ENCODE assay signal across 17 mouse cellular contexts in genomic region chr5:85346066-85346649, GRCm38 (mm10).
A peak's percentile ranks its signal among the peaks of the same experiment; 100 is the strongest.
DNase-seq lines count a peak whose midpoint lies in the region; ATAC-seq lines count a peak whose summit lies in the region.
"Had no signal": no experiment of that assay in that cellular context is flagged by ENCODE, and none has a peak within 500 bp of the region (broad histone marks: within the 10 kb centered on the region; RNA-seq: fewer than 3 reads in every experiment).

No protein-coding gene starts in this region.

- no peak overlapping the region for H3K4me2 ChIP-seq in midbrain, embryonic 12.5 days (replicated peaks)
- no peak overlapping the region for H3K4me2 ChIP-seq in midbrain, embryonic 11.5 days
- no peak overlapping the region for H3K4me2 ChIP-seq in forebrain, embryonic 12.5 days
- H3K4me2 ChIP-seq: embryonic facial prominence, embryonic 13.5 days had no signal

- H3K4me1 ChIP-seq in midbrain, embryonic 12.5 days: 0 out of 2 replicates have a peak, but pooled peaks cover 2% of the 10 kb centered on the region
- no peaks in the 10 kb centered on the region for H3K4me1 ChIP-seq in midbrain, embryonic 11.5 days (ENCODE audit: control insufficient read depth, insufficient read depth, low read length)
- H3K4me1 ChIP-seq in forebrain, embryonic 12.5 days: no peaks in the 10 kb centered on the region
- H3K4me1 ChIP-seq: embryonic facial prominence, embryonic 13.5 days; heart, embryonic 10.5 days had no signal

- no peak for ATAC-seq in midbrain, embryonic 12.5 days (ENCODE audit: low FRiP score, low read depth)
- no peak for ATAC-seq in midbrain, embryonic 11.5 days (ENCODE audit: low FRiP score)
- peak; percentile 70; the same call in 1 of the 2 replicates for ATAC-seq in forebrain, embryonic 12.5 days (ENCODE audit: low FRiP score)
- ATAC-seq: intestine, embryonic 16.5 days had no signal

- H3K27me3 ChIP-seq in midbrain, embryonic 12.5 days: no peaks in the 10 kb centered on the region
- no peaks in the 10 kb centered on the region for H3K27me3 ChIP-seq in midbrain, embryonic 11.5 days (ENCODE audit: control insufficient read depth, insufficient read depth, low read length)
- H3K27me3 ChIP-seq in forebrain, embryonic 12.5 days: no peaks in the 10 kb centered on the region
- H3K27me3 ChIP-seq: CH12.LX; embryonic facial prominence, embryonic 13.5 days had no signal

- H3K9me3 ChIP-seq in midbrain, embryonic 12.5 days: no peaks in the 10 kb centered on the region
- H3K9me3 ChIP-seq in midbrain, embryonic 11.5 days (ENCODE audit: control insufficient read depth, low read length): no peaks in the 10 kb centered on the region
- H3K9me3 ChIP-seq in forebrain, embryonic 12.5 days: no peaks in the 10 kb centered on the region
- H3K9me3 ChIP-seq: embryonic facial prominence, embryonic 13.5 days; heart, embryonic 10.5 days had no signal

- 0 out of 2 replicates have a peak overlapping the region, but pooled peaks have one; percentile 15 for H3K27ac ChIP-seq in midbrain, embryonic 12.5 days (replicated peaks)
- H3K27ac ChIP-seq in midbrain, embryonic 11.5 days (ENCODE audit: low read depth, low read length): no peak overlapping the region
- H3K27ac ChIP-seq in forebrain, embryonic 12.5 days: peak overlapping the region; percentile 50; the same call in 1 of the 2 replicates
- H3K27ac ChIP-seq: embryonic facial prominence, embryonic 13.5 days; heart, embryonic 10.5 days had no signal

- DNase-seq in cerebellum, postnatal 14 days: peak; percentile 5 to 26
- DNase-seq in cerebellum, adult 9-11 months: no peak
- no peak for DNase-seq in midbrain, embryonic 11.5 days (ENCODE audit: low spot score, missing footprints)
- DNase-seq in layer of hippocampus, adult 8-10 months (ENCODE audit: low spot score in 2 of 2): peak; percentile 35 to 42
- DNase-seq in spleen, postnatal 4 days (ENCODE audit: low spot score in 2 of 2): no peak
- no peak for DNase-seq in embryo, embryonic 10.5 days (ENCODE audit: low spot score)
- DNase-seq: adrenal gland, postnatal 14 days; gastrocnemius, postnatal 10 days; heart, postnatal 4 days; lung, adult 2 months; lung, postnatal 4 days had no signal

- H3K36me3 ChIP-seq in midbrain, embryonic 12.5 days: no peaks in the 10 kb centered on the region
- H3K36me3 ChIP-seq in midbrain, embryonic 11.5 days (ENCODE audit: control insufficient read depth, insufficient read depth, low read length): no peaks in the 10 kb centered on the region
- H3K36me3 ChIP-seq in forebrain, embryonic 12.5 days (replicated peaks): no peaks in the 10 kb centered on the region
- H3K36me3 ChIP-seq: embryonic facial prominence, embryonic 13.5 days; heart, embryonic 10.5 days had no signal

- H3K4me3 ChIP-seq in midbrain, embryonic 12.5 days: no peak overlapping the region
- no peak overlapping the region for H3K4me3 ChIP-seq in midbrain, embryonic 11.5 days (ENCODE audit: low read depth, low read length)
- H3K4me3 ChIP-seq in forebrain, embryonic 12.5 days (replicated peaks): no peak overlapping the region
- H3K4me3 ChIP-seq: embryonic facial prominence, embryonic 13.5 days; heart, embryonic 10.5 days had no signal

- WGBS in midbrain, embryonic 12.5 days: 78% methylated on average over 7 of the region's 7 CpGs
- WGBS in midbrain, embryonic 11.5 days: 75% methylated on average over 7 of the region's 7 CpGs
- 63% methylated on average over 7 of the region's 7 CpGs for WGBS in forebrain, embryonic 12.5 days

- H3K9ac ChIP-seq in midbrain, embryonic 12.5 days (replicated peaks): no peak overlapping the region
- no peak overlapping the region for H3K9ac ChIP-seq in midbrain, embryonic 11.5 days (ENCODE audit: low read length)
- H3K9ac ChIP-seq in forebrain, embryonic 12.5 days: no peak overlapping the region
- H3K9ac ChIP-seq: embryonic facial prominence, embryonic 13.5 days had no signal

Comparison
In these comparisons a context has a peak if more than half of its experiments do, and no peak if none do; other contexts are left out.
1. DNase-seq: peak in cerebellum, postnatal 14 days (2 of 2) and layer of hippocampus, adult 8-10 months (2 of 2); none in cerebellum, adult 9-11 months (single experiment), midbrain, embryonic 11.5 days (single experiment), spleen, postnatal 4 days (0 of 2) and embryo, embryonic 10.5 days (single experiment).